Mouse (Mus musculus): ENCODE measurements around the gene Slx1b.

DNA sequence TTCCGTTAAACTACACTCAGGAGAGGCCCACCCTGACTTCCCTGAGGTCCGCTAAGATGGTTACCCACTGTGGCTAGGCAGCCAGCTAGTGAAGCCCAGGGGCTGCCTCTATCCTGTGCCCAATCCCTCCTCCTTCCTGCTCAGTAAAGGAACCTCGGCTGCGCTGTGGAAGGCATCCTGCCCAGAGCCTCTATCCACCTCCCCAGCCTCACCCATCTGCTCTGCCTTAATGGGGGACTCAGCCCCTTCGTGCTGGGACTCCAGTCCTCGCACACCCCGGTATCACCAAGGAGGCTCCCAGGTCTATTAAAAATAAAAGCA is 8.1 kb upstream of the Slx1b start:
- TF ChIP-seq CTCF (IDR thresholded peaks at IDR 0.05; ENCODE audit: borderline replicate concordance, extremely low read depth, insufficient read depth, insufficient read length): no peak
- TF ChIP-seq POLR2A (IDR thresholded peaks at IDR 0.05; ENCODE audit: borderline replicate concordance, extremely low read depth, insufficient read depth, insufficient read length, poor library complexity, severe bottlenecking): no peak
